Mouse (Mus musculus) olfactory bulb, adult 2 months (tissue): ENCODE measurements around the gene Msmp. TPM values are rescaled to one million over a fixed set of nuclear protein-coding genes. Genes with fewer than 3 reads are reported as not detected.
A peak's percentile ranks its signal among the peaks of the same experiment; 100 is the strongest.

Experiments used
- H3K27ac ChIP-seq: fragments of 200-500 bp; 2 replicates; pipeline ENCODE4 v1.5.1; 2012; ENCODE audit warnings: low read depth, low read length; ENCODE audit not compliant: insufficient read depth
- H3K4me1 ChIP-seq: fragments of 200-500 bp; 2 replicates; pipeline ENCODE4 v1.6.1; 2012; ENCODE audit warnings: low read length; ENCODE audit not compliant: control insufficient read depth, insufficient read depth
- H3K4me3 ChIP-seq: fragments of 200-500 bp; 2 replicates; pipeline ENCODE4 v1.5.1; 2012; ENCODE audit warnings: mild to moderate bottlenecking, low read depth, low read length, moderate library complexity; ENCODE audit not compliant: insufficient read depth
- CTCF ChIP-seq: fragments of 200-500 bp; IDR thresholded peaks from 2 replicates; pipeline ENCODE4 v1.5.1; 2012; ENCODE audit warnings: low read depth, mild to moderate bottlenecking, low read length, moderate library complexity; ENCODE audit not compliant: insufficient read depth
- POLR2A ChIP-seq: fragments of 200-500 bp; IDR thresholded peaks from 2 replicates; pipeline ENCODE4 v1.6.1; 2012; ENCODE audit warnings: mild to moderate bottlenecking, low read depth, low read length, moderate library complexity; ENCODE audit not compliant: insufficient read depth
- WGBS: fragments of 180-500 bp; shearing (Covaris S2); methylation state at CpG from one replicate; pipeline ENCODE4 v1.1.7; 2018; 5-methylcytosine and 5-hydroxymethylcytosine counted together
- polyA plus RNA-seq: library from polyadenylated mRNA; stranded (reverse); fragments of >200 nt; gene quantifications from 2 replicates; pipeline ENCODE4 v1.2.4, GENCODE M21; 2012; ENCODE audit warnings: low replicate concordance; ENCODE audit not compliant: missing spikeins, insufficient read depth, insufficient read length

The Msmp gene
- polyA plus RNA-seq, 1 experiment = not detected

- 94% methylated on average over 12 of the region's 12 CpGs for WGBS
- TF ChIP-seq POLR2A (no peak), CTCF (no peak)
- no peak overlapping the region for H3K4me3 ChIP-seq
- H3K4me1 ChIP-seq = peaks cover 15% of the 10 kb centered on the region
- H3K27ac ChIP-seq = no peak overlapping the region
Measured at GRCm38 (mm10) chr4:43581381-43581780, 2.9 kb downstream of the Msmp start.

- peaks cover 12% of the 10 kb centered on the region for H3K4me1 ChIP-seq
- no peak for TF ChIP-seq POLR2A
- no peak overlapping the region for H3K4me3 ChIP-seq
- 93% methylated on average over 5 of the region's 5 CpGs for WGBS
- no peak overlapping the region for H3K27ac ChIP-seq
Measured at GRCm38 (mm10) chr4:43580721-43581120, 3.6 kb downstream of the Msmp start.

- Histone ChIP-seq H3K4me1 (peaks cover 10% of the 10 kb centered on the region), H3K27ac (no peak overlapping the region), H3K4me3 (no peak overlapping the region)
- TF ChIP-seq POLR2A (no peak), CTCF (no peak)
- WGBS = 39% methylated on average over 6 of the region's 6 CpGs
Measured at GRCm38 (mm10) chr4:43579731-43580130, 4.6 kb downstream of the Msmp start.

GRCm38 (mm10) chr4:43579256-43579655 lies 5.0 kb downstream of the Msmp start:
- WGBS = 1% methylated on average over 10 of the region's 10 CpGs
- Histone ChIP-seq H3K27ac (no peak overlapping the region), H3K4me1 (peaks cover 10% of the 10 kb centered on the region), H3K4me3 (peak overlapping the region; percentile 94)
- TF ChIP-seq POLR2A = no peak
- TF ChIP-seq CTCF = no peak

GRCm38 (mm10) chr4:43578376-43579204 lies 5.7 kb downstream of the Msmp start, which contains the start of the genes Rgp1 and Gba2:
TSS of gene Rgp1 (plus strand) at chr4:43578715.
TSS of gene Gba2 (minus strand) at chr4:43578873.
- Histone ChIP-seq H3K4me3 (peak within 1 kb of the TSS; percentile 94), H3K27ac (peak within 1 kb of the TSS; percentile 31; the same call in 1 of the 2 replicates), H3K4me1 (peaks cover 10% of the 10 kb centered on the region)
- WGBS = under 1% methylated on average over 76 of the region's 76 CpGs
- TF ChIP-seq POLR2A (peak; percentile 71), CTCF (no peak)

- Histone ChIP-seq H3K27ac (no peak overlapping the region), H3K4me3 (peak overlapping the region; percentile 94), H3K4me1 (peaks cover 10% of the 10 kb centered on the region)
- WGBS = 24% methylated on average over 8 of the region's 8 CpGs
- TF ChIP-seq CTCF = no peak
- TF ChIP-seq POLR2A = no peak
Measured at GRCm38 (mm10) chr4:43577237-43577881, 6.9 kb downstream of the Msmp start.

- Histone ChIP-seq H3K4me3 (no peak overlapping the region), H3K4me1 (peaks cover 10% of the 10 kb centered on the region), H3K27ac (no peak overlapping the region)
- 15% methylated on average over 2 of the region's 2 CpGs for WGBS
- TF ChIP-seq CTCF (no peak), POLR2A (no peak)
Measured at GRCm38 (mm10) chr4:43575356-43575755, 8.9 kb downstream of the Msmp start.

- H3K4me3 ChIP-seq = no peak overlapping the region
- WGBS = 88% methylated on average over 4 of the region's 4 CpGs
- peaks cover 7% of the 10 kb centered on the region for H3K4me1 ChIP-seq
- no peak overlapping the region for H3K27ac ChIP-seq
- TF ChIP-seq CTCF (no peak), POLR2A (no peak)
Measured at GRCm38 (mm10) chr4:43573561-43573960, 10.7 kb downstream of the Msmp start.

GRCm38 (mm10) chr4:43571395-43572045 lies 12.8 kb downstream of the Msmp start:
- Histone ChIP-seq H3K4me3 (no peak overlapping the region), H3K4me1 (peaks cover 1% of the 10 kb centered on the region), H3K27ac (no peak overlapping the region)
- 77% methylated on average over 6 of the region's 6 CpGs for WGBS
- TF ChIP-seq CTCF (no peak), POLR2A (no peak)
